Mouse (Mus musculus) testis, adult 2 months (tissue): ENCODE data around the gene Rwdd3.

Experiments used
- CTCF ChIP-seq: fragments of 200-500 bp; IDR thresholded peaks from 2 replicates; pipeline ENCODE4 v1.5.1; 2012; ENCODE audit warnings: low read depth, mild to moderate bottlenecking, inconsistent platforms, low read length, moderate library complexity; ENCODE audit not compliant: control insufficient read depth, insufficient read depth, insufficient replicate concordance
- POLR2A ChIP-seq: fragments of 200-500 bp; IDR thresholded peaks from 2 replicates; pipeline ENCODE4 v1.6.1; 2012; ENCODE audit warnings: low read depth, mild to moderate bottlenecking, inconsistent platforms, low read length, moderate library complexity; ENCODE audit not compliant: control insufficient read depth

- no peak for TF ChIP-seq CTCF
- TF ChIP-seq POLR2A: no peak
Observed at GRCm38 (mm10) chr3:121126476-121126875, 45.0 kb downstream of the Rwdd3 start.
